Mouse (Mus musculus): Measurements from ENCODE around the gene Smchd1. TPM values are rescaled to one million over a fixed set of nuclear protein-coding genes. Genes with fewer than 3 reads are reported as not detected.

Smchd1 gene
- polyA plus RNA-seq, 1 experiment: 6.8 TPM

- Histone ChIP-seq H3K4me3 (ENCODE audit: insufficient read depth, low read depth, low read length) (peak within 1 kb of the TSS; percentile 41; the same call in 1 of the 2 replicates), H3K4me1 (ENCODE audit: control insufficient read depth, insufficient read depth, low read length) (no peaks in the 10 kb centered on the region), H3K27me3 (replicated peaks; ENCODE audit: control insufficient read depth, insufficient read depth, low read length) (peaks cover 7% of the 10 kb centered on the region; the same call in 1 of the 2 replicates), H3K36me3 (ENCODE audit: control insufficient read depth, insufficient read depth, low read length) (no peaks in the 10 kb centered on the region), H3K27ac (ENCODE audit: insufficient read depth, low read depth, low read length) (no peak within 1 kb of the TSS)
- peak; percentile 37; the same call in 1 of the 2 replicates for TF ChIP-seq CTCF (conservative IDR thresholded peaks at IDR 0.05; ENCODE audit: insufficient read depth, insufficient read length, low read depth, low read length)
- TF ChIP-seq POLR2A (IDR thresholded peaks at IDR 0.05; ENCODE audit: low read depth, low read length): no peak
- WGBS: 14% methylated on average over 20 of the region's 20 CpGs
- DNase-seq: peak; percentile 26
Observed at GRCm38 (mm10) chr17:71311340-71312171, 163.6 kb downstream of the Smchd1 start, which contains the start of gene Emilin2. TSS of gene Emilin2 (minus strand) at chr17:71311978.

DNA sequence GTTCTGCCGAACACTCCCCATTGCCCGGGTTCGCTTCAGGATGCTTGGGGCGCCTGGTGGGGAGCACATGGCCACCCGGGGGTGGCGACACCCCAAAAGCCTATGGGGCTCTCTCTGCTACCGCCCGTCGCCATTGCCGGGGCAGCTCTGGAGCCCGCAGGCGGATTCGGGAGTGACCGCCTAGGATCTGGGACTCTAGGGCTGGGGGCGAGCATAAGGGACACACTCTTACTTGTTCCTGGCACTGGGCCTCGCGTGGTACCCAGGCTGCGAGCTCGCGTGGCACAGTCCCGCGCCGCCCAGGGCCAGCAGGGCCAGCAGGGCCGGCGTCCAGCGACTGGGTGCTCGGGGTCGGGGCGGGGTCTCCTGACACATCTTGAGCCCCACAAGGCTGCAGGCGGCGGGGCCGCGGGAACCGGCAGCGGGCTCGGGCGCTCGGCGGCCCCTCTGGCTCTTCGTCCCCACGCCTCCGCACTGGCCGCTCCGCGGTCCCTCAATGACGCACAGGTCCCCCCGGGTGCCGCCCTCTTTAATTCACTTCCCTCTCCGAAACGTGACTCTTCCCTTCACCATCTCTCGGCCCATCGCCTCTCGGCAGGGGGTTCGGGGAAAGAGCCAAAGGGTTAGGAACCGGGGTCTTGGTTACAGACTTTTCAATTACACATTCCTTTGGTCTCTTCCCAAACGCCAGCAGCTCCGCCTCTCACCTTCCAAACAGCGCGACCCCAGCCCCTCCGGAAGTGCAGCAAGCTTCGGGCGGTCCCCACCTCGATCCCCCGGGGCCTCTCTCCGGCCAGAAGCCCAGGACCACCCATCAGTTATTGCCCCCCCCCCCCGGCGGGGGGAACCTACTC lies 164.4 kb downstream of the Smchd1 start:
- H3K27me3 ChIP-seq (replicated peaks; ENCODE audit: control insufficient read depth, insufficient read depth, low read length): peaks cover 7% of the 10 kb centered on the region; the same call in 1 of the 2 replicates
- H3K4me1 ChIP-seq (ENCODE audit: control insufficient read depth, insufficient read depth, low read length): no peaks in the 10 kb centered on the region
- no peak for TF ChIP-seq CTCF (conservative IDR thresholded peaks at IDR 0.05; ENCODE audit: insufficient read depth, insufficient read length, low read depth, low read length)
- TF ChIP-seq POLR2A (IDR thresholded peaks at IDR 0.05; ENCODE audit: low read depth, low read length): no peak
- H3K4me3 ChIP-seq (ENCODE audit: insufficient read depth, low read depth, low read length): peak overlapping the region; percentile 41
- no peaks in the 10 kb centered on the region for H3K36me3 ChIP-seq (ENCODE audit: control insufficient read depth, insufficient read depth, low read length)
- no peak overlapping the region for H3K27ac ChIP-seq (ENCODE audit: insufficient read depth, low read depth, low read length)
- no peak for DNase-seq
- WGBS: under 1% methylated on average over 67 of the region's 67 CpGs

GRCm38 (mm10) chr17:71309711-71310485 lies 165.2 kb downstream of the Smchd1 start:
- DNase-seq: no peak
- no peaks in the 10 kb centered on the region for H3K36me3 ChIP-seq (ENCODE audit: control insufficient read depth, insufficient read depth, low read length)
- no peak for TF ChIP-seq CTCF (conservative IDR thresholded peaks at IDR 0.05; ENCODE audit: insufficient read depth, insufficient read length, low read depth, low read length)
- no peak for TF ChIP-seq POLR2A (IDR thresholded peaks at IDR 0.05; ENCODE audit: low read depth, low read length)
- H3K27me3 ChIP-seq (replicated peaks; ENCODE audit: control insufficient read depth, insufficient read depth, low read length): peaks cover 7% of the 10 kb centered on the region; the same call in 1 of the 2 replicates
- 23% methylated on average over 23 of the region's 23 CpGs for WGBS
- H3K4me1 ChIP-seq (ENCODE audit: control insufficient read depth, insufficient read depth, low read length): no peaks in the 10 kb centered on the region
- H3K4me3 ChIP-seq (ENCODE audit: insufficient read depth, low read depth, low read length): peak overlapping the region; percentile 41
- no peak overlapping the region for H3K27ac ChIP-seq (ENCODE audit: insufficient read depth, low read depth, low read length)

DNA sequence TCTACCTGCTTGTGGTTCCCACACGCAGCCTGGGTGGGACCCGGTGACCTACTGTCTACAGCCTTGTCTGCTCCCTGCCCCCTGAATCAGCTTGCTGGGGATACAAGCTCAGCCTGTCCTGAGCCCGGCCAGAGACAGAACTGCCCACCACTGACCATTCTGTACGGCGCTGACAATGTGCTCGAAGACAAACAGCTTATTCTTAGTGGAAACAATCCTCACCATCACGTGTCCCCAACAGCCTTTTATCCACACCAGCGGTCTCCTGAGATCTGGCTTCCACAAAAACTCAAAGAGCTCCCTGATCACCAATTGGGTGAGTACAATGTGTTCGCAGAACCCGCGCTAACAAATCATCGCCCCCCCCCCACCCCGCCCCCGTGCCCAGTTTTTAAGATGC lies 166.0 kb downstream of the Smchd1 start:
- Histone ChIP-seq H3K4me3 (ENCODE audit: insufficient read depth, low read depth, low read length) (no peak overlapping the region), H3K4me1 (ENCODE audit: control insufficient read depth, insufficient read depth, low read length) (no peaks in the 10 kb centered on the region), H3K27me3 (replicated peaks; ENCODE audit: control insufficient read depth, insufficient read depth, low read length) (peaks cover 7% of the 10 kb centered on the region; the same call in 1 of the 2 replicates), H3K36me3 (ENCODE audit: control insufficient read depth, insufficient read depth, low read length) (no peaks in the 10 kb centered on the region), H3K27ac (ENCODE audit: insufficient read depth, low read depth, low read length) (no peak overlapping the region)
- TF ChIP-seq POLR2A (IDR thresholded peaks at IDR 0.05; ENCODE audit: low read depth, low read length) (no peak), CTCF (conservative IDR thresholded peaks at IDR 0.05; ENCODE audit: insufficient read depth, insufficient read length, low read depth, low read length) (no peak)
- no peak for DNase-seq
- WGBS: 66% methylated on average over 14 of the region's 14 CpGs

DNA sequence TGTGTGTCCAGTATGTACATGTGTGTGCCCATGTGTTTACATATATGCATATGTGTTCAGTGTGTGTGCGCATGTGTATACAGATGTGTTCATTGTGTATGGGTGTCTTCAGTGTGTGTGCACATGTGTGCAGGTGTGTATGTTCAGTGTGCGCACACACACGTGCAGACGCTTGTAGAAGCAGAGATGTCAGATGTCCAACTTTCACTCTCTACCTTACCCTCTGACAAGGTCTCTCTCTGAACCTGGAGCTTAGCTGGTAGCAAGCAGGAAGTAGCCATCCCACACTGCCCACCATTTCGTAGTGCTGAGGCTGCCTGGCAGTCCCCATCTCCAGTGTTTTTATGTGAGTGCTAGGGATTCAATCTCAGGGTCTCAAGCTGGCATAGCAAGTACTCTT lies 166.8 kb downstream of the Smchd1 start:
- Histone ChIP-seq H3K4me3 (ENCODE audit: insufficient read depth, low read depth, low read length) (no peak overlapping the region), H3K4me1 (ENCODE audit: control insufficient read depth, insufficient read depth, low read length) (no peaks in the 10 kb centered on the region), H3K27ac (ENCODE audit: insufficient read depth, low read depth, low read length) (no peak overlapping the region), H3K36me3 (ENCODE audit: control insufficient read depth, insufficient read depth, low read length) (no peaks in the 10 kb centered on the region), H3K27me3 (replicated peaks; ENCODE audit: control insufficient read depth, insufficient read depth, low read length) (peaks cover 7% of the 10 kb centered on the region; the same call in 1 of the 2 replicates)
- DNase-seq: no peak
- 95% methylated on average over 5 of the region's 5 CpGs for WGBS
- no peak for TF ChIP-seq CTCF (conservative IDR thresholded peaks at IDR 0.05; ENCODE audit: insufficient read depth, insufficient read length, low read depth, low read length)
- TF ChIP-seq POLR2A (IDR thresholded peaks at IDR 0.05; ENCODE audit: low read depth, low read length): no peak

GRCm38 (mm10) chr17:71307251-71307790 lies 167.8 kb downstream of the Smchd1 start:
- Histone ChIP-seq H3K27ac (ENCODE audit: insufficient read depth, low read depth, low read length) (no peak overlapping the region), H3K4me3 (ENCODE audit: insufficient read depth, low read depth, low read length) (no peak overlapping the region), H3K4me1 (ENCODE audit: control insufficient read depth, insufficient read depth, low read length) (no peaks in the 10 kb centered on the region), H3K27me3 (replicated peaks; ENCODE audit: control insufficient read depth, insufficient read depth, low read length) (peaks cover 7% of the 10 kb centered on the region; the same call in 1 of the 2 replicates), H3K36me3 (ENCODE audit: control insufficient read depth, insufficient read depth, low read length) (no peaks in the 10 kb centered on the region)
- TF ChIP-seq POLR2A (IDR thresholded peaks at IDR 0.05; ENCODE audit: low read depth, low read length): no peak
- no peak for TF ChIP-seq CTCF (conservative IDR thresholded peaks at IDR 0.05; ENCODE audit: insufficient read depth, insufficient read length, low read depth, low read length)
- WGBS: 88% methylated on average over 10 of the region's 10 CpGs
- no peak for DNase-seq

All from kidney, adult 2 months (tissue).